Mouse (Mus musculus): ENCODE results near the gene Chaf1a. TPM values are rescaled to one million over a fixed set of nuclear protein-coding genes. Genes with fewer than 3 reads are reported as not detected.
A peak's percentile ranks its signal among the peaks of the same experiment; 100 is the strongest.

The Chaf1a gene
- 16.6 and 18.5 TPM in 2 replicates for polyA plus RNA-seq (2015; fragmentation: Nextera tagmentation; extraction: Ambion mirVana)

GRCm38 (mm10) chr17:56040030-56040856 lies at the start of gene Chaf1a:
Chaf1a (plus strand) TSS chr17:56040439.
- H3K9me3 ChIP-seq (replicated peaks) = no peaks in the 10 kb centered on the region
- H3K4me2 ChIP-seq = peak within 1 kb of the TSS; percentile 88
- no peaks in the 10 kb centered on the region for H3K27me3 ChIP-seq
- peak within 1 kb of the TSS; percentile 95 for H3K4me3 ChIP-seq (replicated peaks)
- H3K9ac ChIP-seq = peak within 1 kb of the TSS; percentile 94
- peak within 1 kb of the TSS; percentile 92 for H3K27ac ChIP-seq (replicated peaks)
- peaks cover 52% of the 10 kb centered on the region for H3K4me1 ChIP-seq (replicated peaks)
- ATAC-seq (ENCODE audit: insufficient read depth) = peak; percentile 72
- H3K36me3 ChIP-seq (replicated peaks) = peaks cover 31% of the 10 kb centered on the region
- under 1% methylated on average over 68 of the region's 68 CpGs for WGBS (ENCODE audit: insufficient replicate concordance)

- Histone ChIP-seq H3K9me3 (replicated peaks) (no peaks in the 10 kb centered on the region), H3K27ac (replicated peaks) (no peak overlapping the region), H3K27me3 (peaks cover 16% of the 10 kb centered on the region), H3K9ac (no peak overlapping the region), H3K36me3 (replicated peaks) (no peaks in the 10 kb centered on the region), H3K4me1 (replicated peaks) (0 out of 2 replicates have a peak, but pooled peaks cover 7% of the 10 kb centered on the region), H3K4me3 (replicated peaks) (no peak overlapping the region), H3K4me2 (no peak overlapping the region)
- ATAC-seq (ENCODE audit: insufficient read depth) = no peak
- 71% methylated on average over 15 of the region's 15 CpGs for WGBS (ENCODE audit: insufficient replicate concordance)
Observed at GRCm38 (mm10) chr17:55996007-55996406, 44.2 kb upstream of the Chaf1a start.

- no peak overlapping the region for H3K4me3 ChIP-seq (replicated peaks)
- peak overlapping the region; percentile 21; the same call in 1 of the 2 replicates for H3K4me2 ChIP-seq
- no peak for ATAC-seq (ENCODE audit: insufficient read depth)
Observed at GRCm38 (mm10) chr17:55999794-56000499, 40.3 kb upstream of the Chaf1a start.

GRCm38 (mm10) chr17:56003000-56003399 lies 37.2 kb upstream of the Chaf1a start:
- H3K36me3 ChIP-seq (replicated peaks) = no peaks in the 10 kb centered on the region
- H3K9me3 ChIP-seq (replicated peaks) = no peaks in the 10 kb centered on the region
- H3K4me1 ChIP-seq (replicated peaks) = peaks cover 21% of the 10 kb centered on the region; the same call in 1 of the 2 replicates
- H3K9ac ChIP-seq = no peak overlapping the region
- no peak for ATAC-seq (ENCODE audit: insufficient read depth)
- no peak overlapping the region for H3K4me3 ChIP-seq (replicated peaks)
- H3K27ac ChIP-seq (replicated peaks) = no peak overlapping the region
- H3K4me2 ChIP-seq = no peak overlapping the region
- H3K27me3 ChIP-seq = peaks cover 19% of the 10 kb centered on the region
- 43% methylated on average over 3 of the region's 3 CpGs for WGBS (ENCODE audit: insufficient replicate concordance)

More at GRCm38 (mm10) chr17:55999794-56000499, 40.3 kb upstream of the Chaf1a start:
- Histone ChIP-seq H3K9ac (no peak overlapping the region), H3K27me3 (peaks cover 19% of the 10 kb centered on the region), H3K4me1 (replicated peaks) (0 out of 2 replicates have a peak, but pooled peaks cover 7% of the 10 kb centered on the region), H3K9me3 (replicated peaks) (no peaks in the 10 kb centered on the region), H3K36me3 (replicated peaks) (no peaks in the 10 kb centered on the region), H3K27ac (replicated peaks) (no peak overlapping the region)
- WGBS (ENCODE audit: insufficient replicate concordance) = 12% methylated on average over 30 of the region's 30 CpGs

- Histone ChIP-seq H3K27me3 (peaks cover 14% of the 10 kb centered on the region), H3K36me3 (replicated peaks) (no peaks in the 10 kb centered on the region), H3K27ac (replicated peaks) (0 out of 2 replicates have a peak within 1 kb of the TSS, but pooled peaks have one; percentile 38), H3K9ac (no peak within 1 kb of the TSS), H3K9me3 (replicated peaks) (no peaks in the 10 kb centered on the region), H3K4me1 (replicated peaks) (peaks cover 38% of the 10 kb centered on the region), H3K4me3 (replicated peaks) (peak within 1 kb of the TSS; percentile 24), H3K4me2 (peak within 1 kb of the TSS; percentile 18; the same call in 1 of the 2 replicates)
- 21% methylated on average over 12 of the region's 13 CpGs for WGBS (ENCODE audit: insufficient replicate concordance)
- no peak for ATAC-seq (ENCODE audit: insufficient read depth)
Observed at GRCm38 (mm10) chr17:56005415-56006061, 34.7 kb upstream of the Chaf1a start, which contains the start of the genes Stap2 and Mpnd. Stap2 (minus strand) TSS chr17:56005584. Mpnd (plus strand) TSS chr17:56005711.

GRCm38 (mm10) chr17:56006956-56007355 lies 33.3 kb upstream of the Chaf1a start:
- Histone ChIP-seq H3K4me2 (0 out of 2 replicates have a peak overlapping the region, but pooled peaks have one; percentile 99), H3K4me3 (replicated peaks) (no peak overlapping the region), H3K9ac (no peak overlapping the region), H3K27ac (replicated peaks) (peak overlapping the region; percentile 38; the same call in 1 of the 2 replicates), H3K4me1 (replicated peaks) (peaks cover 43% of the 10 kb centered on the region), H3K36me3 (replicated peaks) (no peaks in the 10 kb centered on the region), H3K9me3 (replicated peaks) (no peaks in the 10 kb centered on the region), H3K27me3 (peaks cover 9% of the 10 kb centered on the region)
- 54% methylated on average over 10 of the region's 10 CpGs for WGBS (ENCODE audit: insufficient replicate concordance)
- no peak for ATAC-seq (ENCODE audit: insufficient read depth)

GRCm38 (mm10) chr17:56007444-56008355 lies 32.5 kb upstream of the Chaf1a start:
- peaks cover 9% of the 10 kb centered on the region for H3K27me3 ChIP-seq
- H3K36me3 ChIP-seq (replicated peaks) = 0 out of 2 replicates have a peak, but pooled peaks cover 5% of the 10 kb centered on the region
- no peak for ATAC-seq (ENCODE audit: insufficient read depth)
- WGBS (ENCODE audit: insufficient replicate concordance) = 39% methylated on average over 14 of the region's 14 CpGs
- peak overlapping the region; percentile 38; the same call in 1 of the 2 replicates for H3K27ac ChIP-seq (replicated peaks)
- peaks cover 43% of the 10 kb centered on the region for H3K4me1 ChIP-seq (replicated peaks)
- H3K4me2 ChIP-seq = peak overlapping the region; percentile 99
- no peaks in the 10 kb centered on the region for H3K9me3 ChIP-seq (replicated peaks)
- no peak overlapping the region for H3K9ac ChIP-seq
- peak overlapping the region; percentile 78 for H3K4me3 ChIP-seq (replicated peaks)

- H3K36me3 ChIP-seq (replicated peaks) = peaks cover 10% of the 10 kb centered on the region; the same call in 1 of the 2 replicates
- ATAC-seq (ENCODE audit: insufficient read depth) = peak; percentile 78
Observed at GRCm38 (mm10) chr17:56008356-56009087, 31.7 kb upstream of the Chaf1a start.

GRCm38 (mm10) chr17:56009088-56009961 lies 30.9 kb upstream of the Chaf1a start:
- Histone ChIP-seq H3K4me3 (replicated peaks) (peak overlapping the region; percentile 78), H3K4me2 (peak overlapping the region; percentile 99), H3K36me3 (replicated peaks) (peaks cover 10% of the 10 kb centered on the region; the same call in 1 of the 2 replicates), H3K9ac (peak overlapping the region; percentile 69), H3K27me3 (peaks cover 9% of the 10 kb centered on the region), H3K27ac (replicated peaks) (peak overlapping the region; percentile 84), H3K9me3 (replicated peaks) (no peaks in the 10 kb centered on the region), H3K4me1 (replicated peaks) (peaks cover 43% of the 10 kb centered on the region)
- ATAC-seq (ENCODE audit: insufficient read depth) = peak; percentile 89
- under 1% methylated on average over 62 of the region's 62 CpGs for WGBS (ENCODE audit: insufficient replicate concordance)

More at GRCm38 (mm10) chr17:56008356-56009087, 31.7 kb upstream of the Chaf1a start:
- H3K4me2 ChIP-seq = peak overlapping the region; percentile 99
- peak overlapping the region; percentile 78 for H3K4me3 ChIP-seq (replicated peaks)
- H3K27ac ChIP-seq (replicated peaks) = peak overlapping the region; percentile 84
- no peaks in the 10 kb centered on the region for H3K9me3 ChIP-seq (replicated peaks)
- peaks cover 9% of the 10 kb centered on the region for H3K27me3 ChIP-seq
- H3K9ac ChIP-seq = peak overlapping the region; percentile 69
- WGBS (ENCODE audit: insufficient replicate concordance) = under 1% methylated on average over 21 of the region's 21 CpGs
- H3K4me1 ChIP-seq (replicated peaks) = peaks cover 43% of the 10 kb centered on the region

Measured in liver, embryonic 15.5 days (tissue).